Mouse (Mus musculus): ENCODE results near the gene Nfe2. TPM values are rescaled to one million over a fixed set of nuclear protein-coding genes. Genes with fewer than 3 reads are reported as not detected.
A peak's percentile ranks its signal among the peaks of the same experiment; 100 is the strongest.

The Nfe2 gene
- polyA plus RNA-seq, 1 experiment, result 321 TPM

- Histone ChIP-seq H3K4me1 (peaks cover 36% of the 10 kb centered on the region), H3K9me3 (no peaks in the 10 kb centered on the region), H3K27me3 (replicated peaks) (no peaks in the 10 kb centered on the region), H3K4me3 (replicated peaks) (no peak overlapping the region), H3K36me3 (replicated peaks; ENCODE audit: low read length) (peaks cover 12% of the 10 kb centered on the region)
- TF ChIP-seq GATA1 (IDR thresholded peaks at IDR 0.05; ENCODE audit: borderline replicate concordance, low read length) (no peak), FLI1 (IDR thresholded peaks at IDR 0.05; ENCODE audit: low read length) (no peak)
These were observed 31.2 kb downstream of the Nfe2 start for GRCm38 (mm10) chr15:103227022-103227421.

GRCm38 (mm10) chr15:103224161-103224560, 34.0 kb downstream of the Nfe2 start:
- no peaks in the 10 kb centered on the region for H3K9me3 ChIP-seq

GRCm38 (mm10) chr15:103221386-103221785, 36.8 kb downstream of the Nfe2 start:
- H3K27me3 ChIP-seq (replicated peaks), result no peaks in the 10 kb centered on the region
- H3K4me3 ChIP-seq (replicated peaks), result no peak overlapping the region
- peaks cover 41% of the 10 kb centered on the region for H3K4me1 ChIP-seq
- no peak for TF ChIP-seq GATA1 (IDR thresholded peaks at IDR 0.05; ENCODE audit: borderline replicate concordance, low read length)
- no peak for TF ChIP-seq FLI1 (IDR thresholded peaks at IDR 0.05; ENCODE audit: low read length)
- peaks cover 14% of the 10 kb centered on the region for H3K36me3 ChIP-seq (replicated peaks; ENCODE audit: low read length)
- H3K9me3 ChIP-seq, result no peaks in the 10 kb centered on the region

More at GRCm38 (mm10) chr15:103224161-103224560, 34.0 kb downstream of the Nfe2 start:
- no peak overlapping the region for H3K4me3 ChIP-seq (replicated peaks)
- H3K4me1 ChIP-seq, result peaks cover 41% of the 10 kb centered on the region
- no peaks in the 10 kb centered on the region for H3K27me3 ChIP-seq (replicated peaks)
- no peak for TF ChIP-seq FLI1 (IDR thresholded peaks at IDR 0.05; ENCODE audit: low read length)
- no peak for TF ChIP-seq GATA1 (IDR thresholded peaks at IDR 0.05; ENCODE audit: borderline replicate concordance, low read length)
- peaks cover 17% of the 10 kb centered on the region for H3K36me3 ChIP-seq (replicated peaks; ENCODE audit: low read length)

- TF ChIP-seq GATA1 (IDR thresholded peaks at IDR 0.05; ENCODE audit: borderline replicate concordance, low read length) (no peak), FLI1 (IDR thresholded peaks at IDR 0.05; ENCODE audit: low read length) (no peak)
- H3K36me3 ChIP-seq (replicated peaks; ENCODE audit: low read length), result peaks cover 14% of the 10 kb centered on the region
- no peak overlapping the region for H3K4me3 ChIP-seq (replicated peaks)
- no peaks in the 10 kb centered on the region for H3K9me3 ChIP-seq
- peaks cover 46% of the 10 kb centered on the region for H3K4me1 ChIP-seq
- no peaks in the 10 kb centered on the region for H3K27me3 ChIP-seq (replicated peaks)
These were observed 37.4 kb downstream of the Nfe2 start for GRCm38 (mm10) chr15:103220785-103221184.

- H3K36me3 ChIP-seq (replicated peaks; ENCODE audit: low read length), result peaks cover 33% of the 10 kb centered on the region
- H3K4me3 ChIP-seq (replicated peaks), result peak overlapping the region; percentile 28
- peaks cover 33% of the 10 kb centered on the region for H3K4me1 ChIP-seq
- H3K9me3 ChIP-seq, result no peaks in the 10 kb centered on the region
- TF ChIP-seq GATA1 (IDR thresholded peaks at IDR 0.05; ENCODE audit: borderline replicate concordance, low read length), result no peak
- TF ChIP-seq FLI1 (IDR thresholded peaks at IDR 0.05; ENCODE audit: low read length), result no peak
- no peaks in the 10 kb centered on the region for H3K27me3 ChIP-seq (replicated peaks)
These were observed 42.2 kb downstream of the Nfe2 start for GRCm38 (mm10) chr15:103216052-103216451.

GRCm38 (mm10) chr15:103214971-103215907, 43.0 kb downstream of the Nfe2 start:
- Histone ChIP-seq H3K27me3 (replicated peaks) (no peaks in the 10 kb centered on the region), H3K4me3 (replicated peaks) (peak overlapping the region; percentile 88), H3K4me1 (peaks cover 27% of the 10 kb centered on the region), H3K9me3 (no peaks in the 10 kb centered on the region), H3K36me3 (replicated peaks; ENCODE audit: low read length) (peaks cover 34% of the 10 kb centered on the region)
- TF ChIP-seq FLI1 (IDR thresholded peaks at IDR 0.05; ENCODE audit: low read length) (no peak), GATA1 (IDR thresholded peaks at IDR 0.05; ENCODE audit: borderline replicate concordance, low read length) (no peak)

GRCm38 (mm10) chr15:103214149-103214548, 44.1 kb downstream of the Nfe2 start:
- no peak overlapping the region for H3K4me3 ChIP-seq (replicated peaks)
- no peaks in the 10 kb centered on the region for H3K27me3 ChIP-seq (replicated peaks)
- H3K36me3 ChIP-seq (replicated peaks; ENCODE audit: low read length), result peaks cover 40% of the 10 kb centered on the region
- peaks cover 27% of the 10 kb centered on the region for H3K4me1 ChIP-seq
- no peaks in the 10 kb centered on the region for H3K9me3 ChIP-seq
- no peak for TF ChIP-seq GATA1 (IDR thresholded peaks at IDR 0.05; ENCODE audit: borderline replicate concordance, low read length)
- no peak for TF ChIP-seq FLI1 (IDR thresholded peaks at IDR 0.05; ENCODE audit: low read length)

- H3K9me3 ChIP-seq, result no peaks in the 10 kb centered on the region
- H3K36me3 ChIP-seq (replicated peaks; ENCODE audit: low read length), result peaks cover 81% of the 10 kb centered on the region
- TF ChIP-seq FLI1 (IDR thresholded peaks at IDR 0.05; ENCODE audit: low read length) (no peak), GATA1 (IDR thresholded peaks at IDR 0.05; ENCODE audit: borderline replicate concordance, low read length) (no peak)
- 0 out of 2 replicates have a peak, but pooled peaks cover 3% of the 10 kb centered on the region for H3K4me1 ChIP-seq
- no peaks in the 10 kb centered on the region for H3K27me3 ChIP-seq (replicated peaks)
- no peak overlapping the region for H3K4me3 ChIP-seq (replicated peaks)
These were observed 53.0 kb downstream of the Nfe2 start for GRCm38 (mm10) chr15:103205156-103205555.

- H3K27me3 ChIP-seq (replicated peaks), result no peaks in the 10 kb centered on the region
- H3K4me3 ChIP-seq (replicated peaks), result no peak overlapping the region
- no peak for TF ChIP-seq FLI1 (IDR thresholded peaks at IDR 0.05; ENCODE audit: low read length)
- no peak for TF ChIP-seq GATA1 (IDR thresholded peaks at IDR 0.05; ENCODE audit: borderline replicate concordance, low read length)
- H3K4me1 ChIP-seq, result 0 out of 2 replicates have a peak, but pooled peaks cover 3% of the 10 kb centered on the region
- no peaks in the 10 kb centered on the region for H3K9me3 ChIP-seq
- H3K36me3 ChIP-seq (replicated peaks; ENCODE audit: low read length), result peaks cover 93% of the 10 kb centered on the region
These were observed 56.0 kb downstream of the Nfe2 start for GRCm38 (mm10) chr15:103202088-103202793.

Other genes starting within 250 kb of the Nfe2 start
- gene Hoxc4, start 239.5 kb downstream of the Nfe2 start, polyA plus RNA-seq (2012; ENCODE audit: insufficient read depth, low replicate concordance), result not detected in 2 replicates
- 0.73 and 2.1 TPM in 2 replicates for gene Smug1, start 91.3 kb downstream of the Nfe2 start, polyA plus RNA-seq (2012; ENCODE audit: insufficient read depth, low replicate concordance)
- gene Cbx5, start 18.6 kb downstream of the Nfe2 start, polyA plus RNA-seq (2012; ENCODE audit: insufficient read depth, low replicate concordance), result 0.77 and 1.5 TPM in 2 replicates
- 12.1 and 56.4 TPM in 2 replicates for gene Hnrnpa1, start 18.0 kb downstream of the Nfe2 start, polyA plus RNA-seq (2012; ENCODE audit: insufficient read depth, low replicate concordance)
- 33.2 and 56.2 TPM in 2 replicates for gene Copz1, start 14.3 kb upstream of the Nfe2 start, polyA plus RNA-seq (2012; ENCODE audit: insufficient read depth, low replicate concordance)
- gene Gpr84, start 52.2 kb upstream of the Nfe2 start, polyA plus RNA-seq (2012; ENCODE audit: insufficient read depth, low replicate concordance), result 1.00 and 1.6 TPM in 2 replicates
- gene Zfp385a, start 81.7 kb upstream of the Nfe2 start, polyA plus RNA-seq (2012; ENCODE audit: insufficient read depth, low replicate concordance), result 1,319 and 2,156 TPM in 2 replicates
- 20.5 and 26.4 TPM in 2 replicates for gene Itga5, start 108.4 kb upstream of the Nfe2 start, polyA plus RNA-seq (2012; ENCODE audit: insufficient read depth, low replicate concordance)
- not detected in 2 replicates for gene Gtsf1, start 172.1 kb upstream of the Nfe2 start, polyA plus RNA-seq (2012; ENCODE audit: insufficient read depth, low replicate concordance)
- gene Gtsf2, start 190.1 kb upstream of the Nfe2 start, polyA plus RNA-seq (2012; ENCODE audit: insufficient read depth, low replicate concordance), result not detected in 2 replicates
- 5.3 and 32.2 TPM in 2 replicates for gene Nckap1l, start 195.4 kb upstream of the Nfe2 start, polyA plus RNA-seq (2012; ENCODE audit: insufficient read depth, low replicate concordance)
- 6.1 and 6.3 TPM in 2 replicates for gene Pde1b, start 244.6 kb upstream of the Nfe2 start, polyA plus RNA-seq (2012; ENCODE audit: insufficient read depth, low replicate concordance)